Mouse (Mus musculus) hindbrain, embryonic 16.5 days (tissue): ENCODE measurements at regions not wholly inside any gene's neighbourhood (a gene's known extent, or its start where the extent isn't known, plus 50 kb on each side); places are given as distances from the start of the nearest gene placed in this dataset.
A peak's percentile ranks its signal among the peaks of the same experiment; 100 is the strongest.

Source experiments
- ATAC-seq: fragments of 200-750 bp; cut with Nextera tagmentation; 2 replicates; pipeline ENCODE4 v1.8.0; 2017; ENCODE audit warnings: moderate TSS enrichment, moderate library complexity
- H3K27ac ChIP-seq: fragments of 300-500 bp; sonication (generic); 2 replicates; pipeline ENCODE4 v1.5.1; 2014; ENCODE audit warnings: low read depth, mild to moderate bottlenecking, control low read depth, low read length, moderate library complexity
- H3K27me3 ChIP-seq: fragments of 300-500 bp; sonication (generic); replicated peaks from 2 replicates; pipeline ENCODE4 v1.6.1; 2014; ENCODE audit warnings: low read length; ENCODE audit not compliant: control insufficient read depth, insufficient read depth
- H3K36me3 ChIP-seq: fragments of 300-500 bp; sonication (generic); 2 replicates; pipeline ENCODE4 v1.6.1; 2014; ENCODE audit warnings: mild to moderate bottlenecking, low read length, moderate library complexity, mixed read lengths; ENCODE audit not compliant: control insufficient read depth, insufficient read depth
- H3K4me1 ChIP-seq: fragments of 300-500 bp; sonication (generic); 2 replicates; pipeline ENCODE4 v1.6.1; 2014; ENCODE audit warnings: low read depth, low read length; ENCODE audit not compliant: control insufficient read depth, insufficient read depth
- H3K4me2 ChIP-seq: fragments of 300-500 bp; sonication (generic); 2 replicates; pipeline ENCODE4 v1.6.1; 2014; ENCODE audit warnings: mild to moderate bottlenecking, low read length, control low read depth, moderate library complexity
- H3K4me3 ChIP-seq: fragments of 300-500 bp; sonication (generic); 2 replicates; pipeline ENCODE4 v1.5.1; 2014; ENCODE audit warnings: mild to moderate bottlenecking, low read length, control low read depth, moderate library complexity
- H3K9ac ChIP-seq: fragments of 300-500 bp; sonication (generic); 2 replicates; pipeline ENCODE4 v1.6.1; 2014; ENCODE audit warnings: low read depth, mild to moderate bottlenecking, control low read depth, low read length, moderate library complexity
- H3K9me3 ChIP-seq: fragments of 300-500 bp; sonication (generic); 2 replicates; pipeline ENCODE4 v1.6.1; 2014; ENCODE audit warnings: mild to moderate bottlenecking, low read length, moderate library complexity; ENCODE audit not compliant: control insufficient read depth
- WGBS: fragments of 180-500 bp; shearing (Covaris S2); extraction: QIAGEN DNeasy Blood & Tissue Kit; methylation state at CpG from one replicate; pipeline ENCODE4 v1.1.7; 2014; 5-methylcytosine and 5-hydroxymethylcytosine counted together

- 87% methylated on average over 2 of the region's 2 CpGs for whole genome bisulfite sequencing
- Histone ChIP-seq H3K9me3 (no peaks in the 10 kb centered on the region), H3K36me3 (no peaks in the 10 kb centered on the region), H3K4me2 (no peak overlapping the region), H3K4me3 (no peak overlapping the region), H3K27ac (no peak overlapping the region), H3K9ac (no peak overlapping the region), H3K4me1 (no peaks in the 10 kb centered on the region), H3K27me3 (no peaks in the 10 kb centered on the region)
- ATAC-seq, result no peak
Measured at GRCm38 (mm10) chr10:102762378-102762777, 250.4 kb downstream of the Rassf9 start.

DNA sequence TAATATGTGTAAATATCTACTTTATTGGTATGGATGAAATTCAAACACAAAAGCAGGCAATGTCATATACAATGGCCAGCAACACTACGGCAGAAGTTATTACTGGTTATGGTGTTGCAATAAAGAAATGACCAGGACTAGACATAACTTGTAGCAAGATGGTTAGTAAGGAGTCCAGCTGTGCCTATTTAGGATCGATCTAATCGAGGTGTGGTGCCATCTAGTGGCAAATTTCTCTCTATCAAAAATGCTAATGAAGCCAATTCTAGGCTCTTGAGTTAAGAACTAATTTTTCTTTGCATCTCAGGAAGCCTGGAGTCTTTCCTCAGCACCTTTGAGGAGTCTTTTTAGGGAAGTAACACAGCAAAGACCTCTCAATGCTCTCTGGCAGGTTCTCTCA is 223.2 kb downstream of the Rassf9 start:
- Histone ChIP-seq H3K36me3 (no peaks in the 10 kb centered on the region), H3K27me3 (no peaks in the 10 kb centered on the region), H3K27ac (no peak overlapping the region), H3K9me3 (no peaks in the 10 kb centered on the region), H3K4me1 (no peaks in the 10 kb centered on the region), H3K4me2 (no peak overlapping the region), H3K4me3 (no peak overlapping the region), H3K9ac (no peak overlapping the region)
- no peak for ATAC-seq
- 62% methylated on average over 3 of the region's 3 CpGs for WGBS

DNA sequence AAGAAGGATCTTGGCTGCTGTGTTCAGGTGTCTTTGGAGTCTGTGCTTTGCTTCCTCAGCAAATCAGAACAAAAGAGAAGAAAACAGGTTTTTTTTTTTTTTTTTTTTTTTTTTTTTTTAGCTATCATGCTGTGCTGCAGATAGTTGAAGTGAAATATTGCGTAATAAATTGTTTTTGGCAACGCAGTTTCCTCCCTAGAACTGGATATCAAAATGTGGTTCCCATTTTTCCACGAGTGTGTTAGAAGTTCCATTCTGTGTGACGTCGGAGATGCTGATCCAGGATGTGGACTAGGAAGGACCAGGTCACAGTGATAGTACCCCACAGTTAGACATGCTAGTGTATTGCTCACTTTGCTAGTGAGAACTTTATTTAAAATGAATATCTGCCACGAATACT is 220.4 kb downstream of the Rassf9 start:
- Histone ChIP-seq H3K4me1 (no peaks in the 10 kb centered on the region), H3K9me3 (no peaks in the 10 kb centered on the region), H3K27me3 (no peaks in the 10 kb centered on the region), H3K9ac (no peak overlapping the region), H3K27ac (no peak overlapping the region), H3K36me3 (no peaks in the 10 kb centered on the region), H3K4me2 (no peak overlapping the region), H3K4me3 (no peak overlapping the region)
- 80% methylated on average over 6 of the region's 6 CpGs for WGBS
- no peak for ATAC-seq

- Histone ChIP-seq H3K4me2 (no peak overlapping the region), H3K27me3 (no peaks in the 10 kb centered on the region), H3K9ac (no peak overlapping the region), H3K9me3 (no peaks in the 10 kb centered on the region), H3K27ac (no peak overlapping the region), H3K4me1 (no peaks in the 10 kb centered on the region), H3K36me3 (no peaks in the 10 kb centered on the region), H3K4me3 (no peak overlapping the region)
- no peak for ATAC-seq
- 67% methylated on average over 2 of the region's 2 CpGs for WGBS
Measured at GRCm38 (mm10) chr10:102712263-102712662, 200.2 kb downstream of the Rassf9 start.

DNA sequence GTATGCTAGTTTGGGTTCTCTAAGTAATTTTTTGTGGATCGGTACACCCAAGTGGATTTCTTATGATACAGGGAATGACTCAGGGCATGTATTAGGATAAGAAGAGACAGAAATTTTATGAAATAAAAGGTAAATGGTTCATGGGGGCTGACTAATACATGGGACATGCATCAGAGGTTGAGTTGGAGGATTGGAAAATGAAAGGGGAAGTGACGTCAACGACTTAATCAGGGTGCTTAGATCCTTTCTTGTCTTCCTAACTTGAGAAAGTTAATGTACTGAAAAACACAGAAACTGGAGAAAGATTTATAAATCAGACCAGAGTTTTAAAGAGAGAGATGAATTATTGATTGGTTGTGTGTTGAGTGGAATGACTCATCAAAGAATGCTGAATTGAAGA is 193.8 kb downstream of the Rassf9 start:
- no peak overlapping the region for H3K9ac ChIP-seq
- no peaks in the 10 kb centered on the region for H3K9me3 ChIP-seq
- no peak for ATAC-seq
- no peak overlapping the region for H3K27ac ChIP-seq
- 96% methylated on average over 3 of the region's 3 CpGs for WGBS
- H3K4me1 ChIP-seq, result no peaks in the 10 kb centered on the region
- no peaks in the 10 kb centered on the region for H3K36me3 ChIP-seq
- no peaks in the 10 kb centered on the region for H3K27me3 ChIP-seq
- no peak overlapping the region for H3K4me2 ChIP-seq
- no peak overlapping the region for H3K4me3 ChIP-seq

GRCm38 (mm10) chr10:102694810-102695209 is 182.8 kb downstream of the Rassf9 start:
- Histone ChIP-seq H3K27ac (no peak overlapping the region), H3K4me1 (no peaks in the 10 kb centered on the region), H3K9me3 (no peaks in the 10 kb centered on the region), H3K4me3 (no peak overlapping the region), H3K36me3 (no peaks in the 10 kb centered on the region), H3K9ac (no peak overlapping the region), H3K4me2 (no peak overlapping the region), H3K27me3 (no peaks in the 10 kb centered on the region)
- 85% methylated on average over 2 of the region's 2 CpGs for WGBS
- no peak for ATAC-seq

- Histone ChIP-seq H3K4me3 (no peak overlapping the region), H3K9ac (no peak overlapping the region), H3K27me3 (no peaks in the 10 kb centered on the region), H3K4me2 (no peak overlapping the region), H3K27ac (no peak overlapping the region), H3K9me3 (no peaks in the 10 kb centered on the region), H3K36me3 (no peaks in the 10 kb centered on the region), H3K4me1 (no peaks in the 10 kb centered on the region)
- WGBS, result 31% methylated on average over 1 of the region's 1 CpGs
- no peak for ATAC-seq
Measured at GRCm38 (mm10) chr10:102689966-102690365, 177.9 kb downstream of the Rassf9 start.

GRCm38 (mm10) chr10:102686667-102687397 is 174.8 kb downstream of the Rassf9 start:
- Histone ChIP-seq H3K4me3 (no peak overlapping the region), H3K9ac (no peak overlapping the region), H3K9me3 (no peaks in the 10 kb centered on the region), H3K27ac (no peak overlapping the region), H3K27me3 (no peaks in the 10 kb centered on the region), H3K36me3 (no peaks in the 10 kb centered on the region), H3K4me2 (peak overlapping the region; percentile 1; the same call in 1 of the 2 replicates), H3K4me1 (no peaks in the 10 kb centered on the region)
- ATAC-seq, result peak; percentile 73
- WGBS, result 71% methylated on average over 14 of the region's 14 CpGs

DNA sequence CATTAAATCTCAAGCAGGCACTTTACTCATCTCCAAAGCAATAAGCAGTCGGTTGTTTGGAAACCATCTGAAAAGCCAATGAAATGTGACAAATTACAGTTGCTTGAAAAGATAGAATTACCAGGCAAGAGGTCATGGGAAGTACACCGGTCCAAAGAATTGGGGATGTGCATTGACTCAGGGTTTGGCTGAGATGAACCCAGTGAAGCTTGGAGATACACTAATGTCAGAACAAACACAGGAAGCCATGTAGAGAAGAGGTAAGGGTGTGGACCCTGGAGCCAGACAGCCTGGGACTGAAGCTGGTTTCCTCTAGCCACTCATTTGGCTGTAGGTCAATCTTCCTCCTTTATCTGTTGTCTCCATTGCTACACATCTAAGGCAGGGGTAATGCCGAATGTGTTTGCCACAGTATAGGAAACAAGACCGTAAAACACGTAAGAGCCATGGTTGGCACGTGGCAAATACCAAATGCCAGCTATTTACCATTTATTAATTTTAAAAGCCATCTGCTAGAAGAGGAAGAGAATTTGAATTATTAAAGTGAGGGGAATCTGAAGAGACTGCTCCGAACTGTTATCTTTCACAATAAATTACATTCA is 173.9 kb downstream of the Rassf9 start:
- 74% methylated on average over 7 of the region's 7 CpGs for WGBS

More for the DNA sequence above, 173.9 kb downstream of the Rassf9 start:
- Histone ChIP-seq H3K4me2 (no peak overlapping the region), H3K9me3 (no peaks in the 10 kb centered on the region), H3K4me1 (no peaks in the 10 kb centered on the region), H3K36me3 (no peaks in the 10 kb centered on the region), H3K27me3 (no peaks in the 10 kb centered on the region), H3K4me3 (no peak overlapping the region), H3K9ac (no peak overlapping the region), H3K27ac (no peak overlapping the region)
- ATAC-seq, result no peak
